Mouse (Mus musculus) spleen, postnatal 4 days (tissue): ENCODE measurements around the gene Lpin1.

Experiments used
- DNase-seq, 2 experiments: peaks; one replicate each; pipeline ENCODE4 v3.0.0; 2022; ENCODE audit warnings: low spot score in 2 of 2

Gene Lpin1

GRCm38 (mm10) chr12:16610936-16611335, at the start of gene Lpin1:
Lpin1 (minus strand) TSS chr12:16610966.
- no peak for DNase-seq

- no peak for DNase-seq
Observed at GRCm38 (mm10) chr12:16656906-16657875, 46.4 kb upstream of the Lpin1 start.

DNA sequence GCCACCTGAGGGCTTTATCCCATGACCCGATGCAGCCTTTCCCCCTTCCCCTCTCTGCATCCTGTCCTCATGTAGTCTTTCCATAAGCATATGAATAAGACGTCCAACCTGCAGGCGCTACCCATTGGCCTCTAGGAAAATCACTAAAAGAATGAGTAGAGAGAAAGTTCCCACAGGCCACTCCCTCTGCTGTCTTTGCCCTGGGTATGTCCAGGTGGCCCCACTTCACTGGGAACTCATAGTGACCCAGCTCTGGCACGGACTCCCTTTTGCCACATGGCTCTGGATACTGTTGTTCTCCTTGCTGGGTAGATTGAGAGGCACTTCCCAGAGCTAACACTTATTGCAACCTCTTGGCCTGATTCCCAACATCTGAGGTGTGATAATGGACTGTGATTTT, 44.8 kb upstream of the Lpin1 start:
- DNase-seq, result no peak

- peak; percentile 42 to 76 for DNase-seq
Observed at GRCm38 (mm10) chr12:16653332-16654093, 42.7 kb upstream of the Lpin1 start, which contains the start of gene Ntsr2. Ntsr2 (plus strand) TSS chr12:16653382.

DNA sequence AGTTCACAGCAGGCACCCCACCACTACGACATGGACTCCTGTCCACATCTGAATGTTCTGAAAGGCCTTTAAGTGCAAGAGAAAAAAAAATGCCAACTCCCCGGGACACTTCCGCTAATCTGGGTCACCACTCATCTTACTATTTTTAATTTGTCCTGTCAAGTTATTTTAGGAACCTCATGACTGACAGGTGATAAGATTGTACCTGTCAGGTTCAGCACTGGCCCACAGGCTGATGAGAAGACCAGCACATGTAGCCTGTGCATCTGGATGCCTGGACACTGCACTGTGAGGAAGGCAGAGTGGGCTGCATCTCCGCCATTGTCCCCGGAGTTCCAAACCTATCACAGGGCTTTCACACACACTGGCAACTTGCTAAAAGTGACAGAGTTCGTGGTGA, 39.1 kb upstream of the Lpin1 start:
- no peak for DNase-seq

DNA sequence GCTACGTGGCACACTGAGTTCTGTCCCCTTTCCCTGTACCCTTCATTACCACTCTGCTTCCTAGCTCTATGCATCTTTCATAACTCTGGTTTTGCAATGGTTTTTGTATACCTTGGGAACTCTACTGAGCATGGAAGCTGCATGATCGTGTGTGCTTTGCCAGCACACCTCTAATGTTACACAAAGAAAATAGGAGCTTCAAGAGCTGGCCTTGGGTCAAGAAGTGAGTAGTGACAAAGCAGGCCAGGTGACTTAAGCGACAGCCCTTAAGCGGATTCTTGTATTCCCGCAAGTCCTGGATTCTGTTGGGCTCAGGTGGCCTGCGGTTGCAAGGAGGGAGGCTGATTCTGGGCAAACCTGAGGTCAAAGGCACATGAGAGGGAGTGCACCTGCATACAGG, 37.5 kb upstream of the Lpin1 start:
- DNase-seq, result no peak

DNA sequence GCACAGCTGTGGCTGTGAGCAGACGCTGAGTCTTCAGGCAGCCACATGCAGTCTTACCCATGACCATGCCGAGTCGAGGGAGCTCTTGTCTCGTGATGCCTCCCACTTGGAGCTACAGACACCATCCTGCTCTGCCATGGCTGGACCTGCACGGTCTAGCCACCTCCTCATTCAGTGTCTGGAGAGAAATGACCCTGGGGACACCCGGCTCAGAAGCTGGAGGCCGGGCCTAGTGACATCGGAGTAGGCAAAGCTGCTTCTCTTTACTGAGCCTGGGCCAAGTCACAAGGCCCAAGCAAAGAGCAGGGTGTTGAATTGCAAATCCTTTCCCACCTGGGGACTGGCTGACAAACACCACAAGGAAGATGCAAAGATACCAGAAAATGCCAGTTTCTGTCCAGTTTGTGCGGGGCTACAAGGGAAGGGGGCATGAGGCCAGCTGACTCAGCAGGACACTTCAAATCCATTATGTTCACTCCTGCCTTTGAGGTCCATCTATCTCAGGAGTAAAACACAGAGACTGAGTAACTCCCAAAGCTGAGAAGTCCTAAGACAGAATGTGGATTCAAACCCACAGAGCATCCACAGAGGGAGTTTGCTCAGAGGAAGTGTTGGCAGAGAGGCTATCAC, 36.1 kb upstream of the Lpin1 start:
- no peak for DNase-seq

DNA sequence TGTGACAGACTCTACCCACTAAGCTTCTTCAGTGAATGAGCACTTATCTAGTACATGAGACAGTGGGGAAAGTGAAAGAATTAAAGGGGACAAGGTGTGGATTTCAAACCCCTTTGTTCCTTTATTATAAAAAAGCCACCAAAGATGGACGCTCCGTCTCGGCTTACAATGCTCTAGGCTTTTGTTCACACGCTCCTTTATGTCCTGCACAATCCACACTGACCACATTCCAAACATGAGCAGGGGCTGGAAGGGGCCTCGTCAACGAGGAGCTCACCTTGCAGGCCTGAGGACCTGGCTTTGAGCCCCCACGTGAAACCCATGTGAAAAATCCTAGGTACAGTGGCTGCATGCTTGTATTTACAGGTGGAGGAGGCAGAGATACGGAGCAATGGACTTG, 33.9 kb upstream of the Lpin1 start:
- no peak for DNase-seq

DNA sequence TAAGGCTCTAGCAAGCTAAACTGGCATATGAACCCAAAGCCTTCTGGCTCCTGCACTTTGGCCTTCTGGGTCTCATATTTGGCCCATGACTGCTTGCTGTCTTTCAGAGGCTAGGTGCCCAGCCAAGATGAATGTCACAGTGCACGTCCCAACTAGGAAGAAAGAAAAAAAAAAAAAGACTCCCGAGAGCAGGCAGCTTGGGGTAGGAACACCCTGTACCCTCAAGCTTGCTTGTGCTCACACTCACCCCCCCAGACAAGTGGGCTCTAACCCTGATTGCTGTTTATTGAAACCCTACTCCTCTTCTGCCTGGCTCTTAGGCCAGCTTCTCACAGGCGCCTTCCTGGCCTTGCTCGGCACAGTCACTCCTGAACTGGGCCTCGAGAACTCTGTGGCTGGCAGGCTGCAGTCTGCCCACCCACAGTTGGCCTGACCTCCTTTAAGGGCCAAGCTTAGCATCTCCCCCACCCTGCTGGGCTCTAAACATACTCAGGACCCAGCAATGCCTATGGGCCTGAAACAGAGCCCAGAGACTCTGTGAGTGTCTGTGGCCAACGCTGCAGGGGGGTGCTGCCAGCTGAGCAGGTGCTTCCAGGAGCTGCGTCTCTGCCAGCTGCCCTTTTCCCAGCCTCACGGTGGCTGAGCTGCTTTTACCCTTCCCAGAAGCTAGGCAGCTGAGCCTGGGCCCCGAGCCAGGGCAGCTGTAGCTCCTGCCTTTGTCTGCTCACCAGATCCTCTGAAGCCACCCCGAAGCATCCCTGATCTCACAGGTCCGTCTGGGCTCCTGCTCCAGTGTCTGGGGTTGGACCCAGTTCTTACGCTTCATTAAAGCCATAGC, 33.0 kb upstream of the Lpin1 start:
- no peak for DNase-seq

- DNase-seq, result no peak
Observed at GRCm38 (mm10) chr12:16642000-16642399, 31.2 kb upstream of the Lpin1 start.

DNA sequence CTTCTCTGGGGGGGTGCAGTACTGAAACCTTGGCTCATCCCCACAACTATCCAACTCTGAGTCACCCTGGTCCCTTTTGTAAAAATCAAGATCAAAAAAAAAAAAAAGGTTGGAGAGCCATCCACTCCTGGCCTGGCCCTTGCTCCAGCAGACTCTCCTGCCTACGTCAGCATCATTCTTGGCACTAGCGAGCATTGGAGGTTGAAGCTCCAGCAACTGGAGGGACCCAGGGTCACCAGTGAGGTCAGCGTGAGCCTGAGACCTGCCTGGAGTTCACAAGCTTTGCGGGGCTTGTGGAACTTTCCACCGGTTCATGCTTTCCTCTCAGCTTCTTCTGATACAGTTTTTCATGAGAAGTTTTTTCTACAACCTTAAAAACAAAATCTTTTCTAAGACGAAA, 29.3 kb upstream of the Lpin1 start:
- DNase-seq, result no peak

GRCm38 (mm10) chr12:16639078-16639771, 28.5 kb upstream of the Lpin1 start:
- no peak for DNase-seq

DNA sequence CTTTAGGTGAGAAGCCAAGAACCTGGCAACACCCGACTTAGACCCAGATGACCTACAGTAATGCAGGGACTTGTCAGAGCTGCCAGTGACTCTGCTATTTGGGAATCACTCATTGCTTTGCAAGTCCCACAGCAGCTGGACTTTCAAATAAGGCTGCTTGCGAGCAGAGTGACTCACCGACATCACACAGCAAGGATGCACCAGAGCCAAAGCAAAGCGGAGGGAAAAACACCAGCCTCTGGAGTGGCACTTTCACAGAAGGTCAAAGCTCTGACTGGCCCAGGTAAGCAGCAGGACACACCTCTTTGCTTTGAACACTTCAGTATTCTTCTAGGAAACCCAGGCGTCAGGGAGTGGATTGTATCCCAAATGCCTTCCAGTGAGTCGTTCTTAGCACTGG, 25.1 kb upstream of the Lpin1 start:
- DNase-seq, result no peak

- peak; percentile 31 to 73 for DNase-seq
Observed at GRCm38 (mm10) chr12:16634075-16634813, 23.5 kb upstream of the Lpin1 start.

DNA sequence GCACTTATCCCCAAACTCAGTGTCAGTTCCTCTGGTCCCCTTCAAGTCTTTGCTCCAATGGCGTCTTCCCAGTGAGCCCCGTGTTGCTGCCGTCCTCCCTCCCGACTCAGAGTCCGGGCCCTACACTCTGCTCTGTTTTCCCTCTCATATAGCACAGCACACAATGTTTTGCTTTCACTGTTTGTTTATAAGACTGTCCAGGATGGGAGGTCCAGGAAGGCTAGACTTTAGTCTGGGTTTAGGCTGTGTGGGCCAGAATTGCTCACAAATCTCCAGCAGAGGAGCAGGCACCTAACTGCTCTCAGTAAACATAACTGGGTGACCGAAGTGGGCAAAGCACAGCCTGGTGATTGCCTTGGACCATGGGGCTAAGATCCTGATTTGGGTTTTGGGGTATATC, 22.5 kb upstream of the Lpin1 start:
- no peak for DNase-seq

DNA sequence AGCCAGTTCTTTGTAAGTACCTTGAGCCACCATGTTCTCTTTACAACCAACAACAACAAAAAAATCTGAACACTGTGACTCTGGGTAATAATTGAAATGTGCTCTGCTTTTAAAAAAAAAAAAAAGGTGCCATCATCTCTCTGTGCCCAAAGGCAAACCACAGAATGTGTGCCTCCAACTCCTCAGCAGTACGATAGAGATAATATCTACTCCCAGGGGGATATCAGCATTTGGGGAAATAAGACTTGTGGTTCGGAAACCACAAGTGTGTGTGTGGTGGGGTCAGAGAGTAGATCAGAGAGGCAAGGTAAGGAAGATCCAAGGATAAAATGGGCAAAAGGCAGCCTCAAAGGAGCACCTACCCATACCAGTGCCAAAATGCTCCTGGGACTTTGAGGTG, 20.7 kb upstream of the Lpin1 start:
- no peak for DNase-seq

DNA sequence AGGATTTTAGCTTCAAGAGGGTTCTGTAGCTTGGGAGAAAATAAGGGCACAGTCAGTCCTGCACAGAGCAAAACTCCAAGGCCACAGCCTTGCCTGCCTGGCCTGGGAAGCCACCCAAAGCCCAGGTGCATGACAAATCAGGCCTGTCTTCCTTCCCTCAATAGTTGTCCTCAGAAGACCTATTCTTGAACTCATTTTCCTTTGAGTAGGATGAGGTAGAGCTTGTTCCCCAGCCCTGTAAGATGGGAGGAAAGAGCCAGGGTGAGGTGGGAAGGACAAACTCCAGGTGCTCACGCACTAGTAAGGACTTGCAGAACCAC, 20.1 kb upstream of the Lpin1 start:
- DNase-seq, result no peak

- no peak for DNase-seq
Observed at GRCm38 (mm10) chr12:16630152-16630865, 19.5 kb upstream of the Lpin1 start.

DNA sequence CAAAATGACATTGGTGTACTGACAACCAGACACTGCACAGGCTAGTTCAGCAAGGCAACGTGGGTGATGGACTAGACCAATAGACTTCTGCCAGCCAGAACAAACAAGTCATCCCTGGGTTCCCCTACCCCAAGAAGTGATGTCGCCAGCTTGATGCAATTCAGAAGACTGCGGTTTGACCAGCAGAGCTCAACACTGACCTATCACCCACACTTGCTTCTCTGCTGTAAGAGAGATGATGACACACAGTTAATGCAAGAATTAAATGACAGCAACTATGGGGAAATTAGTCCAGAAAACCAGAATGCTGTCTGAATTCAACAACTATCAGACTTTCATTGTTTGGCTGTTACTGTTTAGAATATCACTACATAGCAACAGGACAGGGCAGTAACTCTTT, 9.5 kb upstream of the Lpin1 start:
- DNase-seq, result no peak

- DNase-seq, result no peak
Observed at GRCm38 (mm10) chr12:16619453-16619852, 8.7 kb upstream of the Lpin1 start.
